Mouse (Mus musculus) kidney, postnatal 10 days (tissue): Measurements from ENCODE around the gene Fto.

Experiments
- DNase-seq: peaks from one replicate; pipeline ENCODE4 v3.0.0; 2021; ENCODE audit warnings: mixed read lengths

Gene Fto

GRCm38 (mm10) chr8:91360644-91361357 lies 47.5 kb downstream of the Fto start:
- DNase-seq, result no peak

GRCm38 (mm10) chr8:91363272-91363860 lies 50.0 kb downstream of the Fto start:
- DNase-seq, result no peak

GRCm38 (mm10) chr8:91364216-91364615 lies 50.9 kb downstream of the Fto start:
- DNase-seq, result no peak

GRCm38 (mm10) chr8:91365804-91366203 lies 52.5 kb downstream of the Fto start:
- DNase-seq, result no peak

- no peak for DNase-seq
These were observed 57.6 kb downstream of the Fto start for GRCm38 (mm10) chr8:91370899-91371298.

GRCm38 (mm10) chr8:91371995-91372394 lies 58.7 kb downstream of the Fto start:
- no peak for DNase-seq

GRCm38 (mm10) chr8:91372780-91373577 lies 59.7 kb downstream of the Fto start:
- DNase-seq, result no peak

- DNase-seq, result no peak
These were observed 62.0 kb downstream of the Fto start for GRCm38 (mm10) chr8:91375054-91375938.

- DNase-seq, result peak; percentile 49
These were observed 63.5 kb downstream of the Fto start for GRCm38 (mm10) chr8:91376785-91377184.

- DNase-seq, result no peak
These were observed 64.0 kb downstream of the Fto start for GRCm38 (mm10) chr8:91377275-91377674.

GRCm38 (mm10) chr8:91378846-91379499 lies 65.6 kb downstream of the Fto start:
- DNase-seq, result peak; percentile 93

GRCm38 (mm10) chr8:91380796-91381542 lies 67.6 kb downstream of the Fto start:
- DNase-seq, result no peak

- peak; percentile 34 for DNase-seq
These were observed 68.3 kb downstream of the Fto start for GRCm38 (mm10) chr8:91381543-91382106.

- no peak for DNase-seq
These were observed 69.9 kb downstream of the Fto start for GRCm38 (mm10) chr8:91383210-91383609.

GRCm38 (mm10) chr8:91383811-91384210 lies 70.5 kb downstream of the Fto start:
- DNase-seq, result no peak

- DNase-seq, result no peak
These were observed 71.1 kb downstream of the Fto start for GRCm38 (mm10) chr8:91384389-91384788.

- no peak for DNase-seq
These were observed 72.5 kb downstream of the Fto start for GRCm38 (mm10) chr8:91385808-91386207.

- no peak for DNase-seq
These were observed 77.2 kb downstream of the Fto start for GRCm38 (mm10) chr8:91390369-91391020.

GRCm38 (mm10) chr8:91392261-91392660 lies 78.9 kb downstream of the Fto start:
- no peak for DNase-seq

GRCm38 (mm10) chr8:91395340-91396055 lies 82.2 kb downstream of the Fto start:
- DNase-seq, result no peak
